Mouse (Mus musculus) brain, embryonic 18.5 days (tissue): ENCODE measurements around the gene Btbd1.

Source experiments
- DNase-seq: peaks from one replicate; pipeline ENCODE4 v3.0.0-alpha.2; 2012; ENCODE audit warnings: low read depth, low spot score

The Btbd1 gene

GRCm38 (mm10) chr7:81829379-81829894 is at the start of gene Btbd1:
Gene Btbd1 (minus strand): TSS chr7:81829431.
- DNase-seq: peak; percentile 71

- DNase-seq: no peak
Measured at GRCm38 (mm10) chr7:81875372-81875771, 46.1 kb upstream of the Btbd1 start.

GRCm38 (mm10) chr7:81874636-81875035 is 45.4 kb upstream of the Btbd1 start:
- DNase-seq: no peak

GRCm38 (mm10) chr7:81873807-81874206 is 44.6 kb upstream of the Btbd1 start:
- no peak for DNase-seq

GRCm38 (mm10) chr7:81872493-81873013 is 43.3 kb upstream of the Btbd1 start:
- DNase-seq: no peak

- peak; percentile 40 for DNase-seq
Measured at GRCm38 (mm10) chr7:81868158-81868557, 38.9 kb upstream of the Btbd1 start.

GRCm38 (mm10) chr7:81867231-81867930 is 38.1 kb upstream of the Btbd1 start:
- DNase-seq: no peak

- no peak for DNase-seq
Measured at GRCm38 (mm10) chr7:81865937-81866336, 36.7 kb upstream of the Btbd1 start.

GRCm38 (mm10) chr7:81864552-81864951 is 35.3 kb upstream of the Btbd1 start:
- no peak for DNase-seq

- DNase-seq: no peak
Measured at GRCm38 (mm10) chr7:81862587-81863583, 33.7 kb upstream of the Btbd1 start.

GRCm38 (mm10) chr7:81861921-81862320 is 32.7 kb upstream of the Btbd1 start:
- no peak for DNase-seq

GRCm38 (mm10) chr7:81861461-81861860 is 32.2 kb upstream of the Btbd1 start:
- DNase-seq: no peak

GRCm38 (mm10) chr7:81860996-81861395 is 31.8 kb upstream of the Btbd1 start:
- no peak for DNase-seq

GRCm38 (mm10) chr7:81860071-81860470 is 30.8 kb upstream of the Btbd1 start:
- DNase-seq: no peak

- DNase-seq: no peak
Measured at GRCm38 (mm10) chr7:81858968-81859721, 29.9 kb upstream of the Btbd1 start, which contains the start of gene Tm6sf1. Gene Tm6sf1 (plus strand): TSS chr7:81859001.

GRCm38 (mm10) chr7:81858236-81858635 is 29.0 kb upstream of the Btbd1 start:
- DNase-seq: no peak

- no peak for DNase-seq
Measured at GRCm38 (mm10) chr7:81856221-81856620, 27.0 kb upstream of the Btbd1 start.

- DNase-seq: no peak
Measured at GRCm38 (mm10) chr7:81855694-81856093, 26.5 kb upstream of the Btbd1 start, which contains the start of gene Gm10160. Gene Gm10160 (minus strand): TSS chr7:81855794.

GRCm38 (mm10) chr7:81854568-81855307 is 25.5 kb upstream of the Btbd1 start:
- DNase-seq: no peak

- DNase-seq: no peak
Measured at GRCm38 (mm10) chr7:81851706-81852105, 22.5 kb upstream of the Btbd1 start.
